Mouse (Mus musculus) bone marrow, adult 2 months (tissue): ENCODE data around the gene S100b.

Experiments
- CTCF ChIP-seq: fragments of 200-500 bp; IDR thresholded peaks from 2 replicates; pipeline ENCODE4 v1.5.1; 2011; ENCODE audit warnings: low read length, control low read depth; ENCODE audit not compliant: control insufficient read depth, insufficient read depth
- POLR2A ChIP-seq: fragments of 200-500 bp; IDR thresholded peaks from 2 replicates; pipeline ENCODE4 v1.6.1; 2011; ENCODE audit warnings: low read depth, mild to moderate bottlenecking, control low read depth, low read length, borderline replicate concordance; ENCODE audit not compliant: control insufficient read depth

- TF ChIP-seq POLR2A (no peak), CTCF (no peak)
These were observed 24.0 kb upstream of the S100b start for GRCm38 (mm10) chr10:76229627-76230026.
